Mouse (Mus musculus): ENCODE measurements around the gene Gm36028. TPM values are rescaled to one million over a fixed set of nuclear protein-coding genes. Genes with fewer than 3 reads are reported as not detected.

Gm36028 gene
- polyA plus RNA-seq, 1 experiment from 2014 or later: 0.40 TPM

GRCm38 (mm10) chr16:37854593-37854992 is 6.4 kb downstream of the Gm36028 start:
- H3K9ac ChIP-seq (ENCODE audit: low read length): no peak overlapping the region
- no peak for DNase-seq (ENCODE audit: low spot score)
- WGBS: 83% methylated on average over 5 of the region's 5 CpGs

GRCm38 (mm10) chr16:37854054-37854453 is 6.9 kb downstream of the Gm36028 start:
- H3K9me3 ChIP-seq (ENCODE audit: control insufficient read depth, low read length): no peaks in the 10 kb centered on the region
- no peaks in the 10 kb centered on the region for H3K27me3 ChIP-seq (ENCODE audit: control insufficient read depth, insufficient read depth, low read length)
- no peak overlapping the region for H3K4me3 ChIP-seq (ENCODE audit: low read depth, low read length)
- H3K9ac ChIP-seq (ENCODE audit: low read length): no peak overlapping the region
- H3K4me1 ChIP-seq (replicated peaks; ENCODE audit: control insufficient read depth, insufficient read depth, low read length): no peaks in the 10 kb centered on the region
- no peaks in the 10 kb centered on the region for H3K36me3 ChIP-seq (ENCODE audit: control insufficient read depth, insufficient read depth, low read length)
- ATAC-seq (replicated peaks; ENCODE audit: low FRiP score) (no peak), DNase-seq (ENCODE audit: low spot score) (no peak)
- 79% methylated on average over 14 of the region's 14 CpGs for WGBS
- H3K4me2 ChIP-seq (ENCODE audit: low read depth, low read length, severe bottlenecking): no peak overlapping the region
- H3K27ac ChIP-seq (ENCODE audit: low read depth, low read length): no peak overlapping the region

More at GRCm38 (mm10) chr16:37854593-37854992, 6.4 kb downstream of the Gm36028 start:
- no peaks in the 10 kb centered on the region for H3K9me3 ChIP-seq (ENCODE audit: control insufficient read depth, low read length)
- H3K4me1 ChIP-seq (replicated peaks; ENCODE audit: control insufficient read depth, insufficient read depth, low read length): no peaks in the 10 kb centered on the region
- ATAC-seq (replicated peaks; ENCODE audit: low FRiP score): no peak
- no peak overlapping the region for H3K4me2 ChIP-seq (ENCODE audit: low read depth, low read length, severe bottlenecking)
- no peak overlapping the region for H3K27ac ChIP-seq (ENCODE audit: low read depth, low read length)
- H3K4me3 ChIP-seq (ENCODE audit: low read depth, low read length): no peak overlapping the region
- H3K27me3 ChIP-seq (ENCODE audit: control insufficient read depth, insufficient read depth, low read length): no peaks in the 10 kb centered on the region
- H3K36me3 ChIP-seq (ENCODE audit: control insufficient read depth, insufficient read depth, low read length): no peaks in the 10 kb centered on the region

- Histone ChIP-seq H3K9me3 (ENCODE audit: control insufficient read depth, low read length) (no peaks in the 10 kb centered on the region), H3K27me3 (ENCODE audit: control insufficient read depth, insufficient read depth, low read length) (no peaks in the 10 kb centered on the region), H3K4me3 (ENCODE audit: low read depth, low read length) (no peak overlapping the region), H3K36me3 (ENCODE audit: control insufficient read depth, insufficient read depth, low read length) (no peaks in the 10 kb centered on the region), H3K27ac (ENCODE audit: low read depth, low read length) (no peak overlapping the region), H3K4me2 (ENCODE audit: low read depth, low read length, severe bottlenecking) (no peak overlapping the region), H3K4me1 (replicated peaks; ENCODE audit: control insufficient read depth, insufficient read depth, low read length) (no peaks in the 10 kb centered on the region), H3K9ac (ENCODE audit: low read length) (no peak overlapping the region)
- 78% methylated on average over 9 of the region's 9 CpGs for WGBS
- DNase-seq (ENCODE audit: low spot score) (no peak), ATAC-seq (replicated peaks; ENCODE audit: low FRiP score) (no peak)
Observed at GRCm38 (mm10) chr16:37853279-37853678, 7.7 kb downstream of the Gm36028 start.

- DNase-seq (ENCODE audit: low spot score) (no peak), ATAC-seq (replicated peaks; ENCODE audit: low FRiP score) (no peak)
- WGBS: 57% methylated on average over 5 of the region's 5 CpGs
- H3K4me1 ChIP-seq (replicated peaks; ENCODE audit: control insufficient read depth, insufficient read depth, low read length): no peaks in the 10 kb centered on the region
- no peaks in the 10 kb centered on the region for H3K27me3 ChIP-seq (ENCODE audit: control insufficient read depth, insufficient read depth, low read length)
- no peak overlapping the region for H3K9ac ChIP-seq (ENCODE audit: low read length)
- no peak overlapping the region for H3K4me2 ChIP-seq (ENCODE audit: low read depth, low read length, severe bottlenecking)
- no peaks in the 10 kb centered on the region for H3K9me3 ChIP-seq (ENCODE audit: control insufficient read depth, low read length)
- no peak overlapping the region for H3K27ac ChIP-seq (ENCODE audit: low read depth, low read length)
- H3K36me3 ChIP-seq (ENCODE audit: control insufficient read depth, insufficient read depth, low read length): no peaks in the 10 kb centered on the region
- no peak overlapping the region for H3K4me3 ChIP-seq (ENCODE audit: low read depth, low read length)
Observed at GRCm38 (mm10) chr16:37851366-37851765, 9.6 kb downstream of the Gm36028 start.

GRCm38 (mm10) chr16:37847081-37847480 is 13.9 kb downstream of the Gm36028 start:
- DNase-seq (ENCODE audit: low spot score) (no peak), ATAC-seq (replicated peaks; ENCODE audit: low FRiP score) (no peak)
- 91% methylated on average over 3 of the region's 3 CpGs for WGBS
- Histone ChIP-seq H3K4me2 (ENCODE audit: low read depth, low read length, severe bottlenecking) (no peak overlapping the region), H3K9me3 (ENCODE audit: control insufficient read depth, low read length) (no peaks in the 10 kb centered on the region), H3K27ac (ENCODE audit: low read depth, low read length) (no peak overlapping the region), H3K4me3 (ENCODE audit: low read depth, low read length) (no peak overlapping the region), H3K36me3 (ENCODE audit: control insufficient read depth, insufficient read depth, low read length) (no peaks in the 10 kb centered on the region), H3K4me1 (replicated peaks; ENCODE audit: control insufficient read depth, insufficient read depth, low read length) (no peaks in the 10 kb centered on the region), H3K27me3 (ENCODE audit: control insufficient read depth, insufficient read depth, low read length) (no peaks in the 10 kb centered on the region), H3K9ac (ENCODE audit: low read length) (no peak overlapping the region)

GRCm38 (mm10) chr16:37845202-37845925 is 15.6 kb downstream of the Gm36028 start:
- Histone ChIP-seq H3K9me3 (ENCODE audit: control insufficient read depth, low read length) (no peaks in the 10 kb centered on the region), H3K36me3 (ENCODE audit: control insufficient read depth, insufficient read depth, low read length) (no peaks in the 10 kb centered on the region), H3K27me3 (ENCODE audit: control insufficient read depth, insufficient read depth, low read length) (no peaks in the 10 kb centered on the region), H3K4me1 (replicated peaks; ENCODE audit: control insufficient read depth, insufficient read depth, low read length) (no peaks in the 10 kb centered on the region), H3K27ac (ENCODE audit: low read depth, low read length) (no peak overlapping the region), H3K4me3 (ENCODE audit: low read depth, low read length) (no peak overlapping the region), H3K9ac (ENCODE audit: low read length) (no peak overlapping the region), H3K4me2 (ENCODE audit: low read depth, low read length, severe bottlenecking) (no peak overlapping the region)
- WGBS: 96% methylated on average over 7 of the region's 7 CpGs
- DNase-seq (ENCODE audit: low spot score) (no peak), ATAC-seq (replicated peaks; ENCODE audit: low FRiP score) (no peak)

GRCm38 (mm10) chr16:37843740-37844139 is 17.2 kb downstream of the Gm36028 start:
- no peak for ATAC-seq (replicated peaks; ENCODE audit: low FRiP score)
- no peak overlapping the region for H3K4me2 ChIP-seq (ENCODE audit: low read depth, low read length, severe bottlenecking)
- no peaks in the 10 kb centered on the region for H3K36me3 ChIP-seq (ENCODE audit: control insufficient read depth, insufficient read depth, low read length)
- H3K27me3 ChIP-seq (ENCODE audit: control insufficient read depth, insufficient read depth, low read length): no peaks in the 10 kb centered on the region
- DNase-seq (ENCODE audit: low spot score): no peak
- no peaks in the 10 kb centered on the region for H3K4me1 ChIP-seq (replicated peaks; ENCODE audit: control insufficient read depth, insufficient read depth, low read length)
- no peak overlapping the region for H3K9ac ChIP-seq (ENCODE audit: low read length)
- WGBS: 92% methylated on average over 12 of the region's 12 CpGs
- no peak overlapping the region for H3K27ac ChIP-seq (ENCODE audit: low read depth, low read length)
- H3K9me3 ChIP-seq (ENCODE audit: control insufficient read depth, low read length): no peaks in the 10 kb centered on the region
- H3K4me3 ChIP-seq (ENCODE audit: low read depth, low read length): no peak overlapping the region

- Histone ChIP-seq H3K4me2 (ENCODE audit: low read depth, low read length, severe bottlenecking) (no peak overlapping the region), H3K4me1 (replicated peaks; ENCODE audit: control insufficient read depth, insufficient read depth, low read length) (no peaks in the 10 kb centered on the region), H3K9ac (ENCODE audit: low read length) (no peak overlapping the region), H3K9me3 (ENCODE audit: control insufficient read depth, low read length) (no peaks in the 10 kb centered on the region), H3K27ac (ENCODE audit: low read depth, low read length) (no peak overlapping the region), H3K36me3 (ENCODE audit: control insufficient read depth, insufficient read depth, low read length) (no peaks in the 10 kb centered on the region), H3K4me3 (ENCODE audit: low read depth, low read length) (no peak overlapping the region), H3K27me3 (ENCODE audit: control insufficient read depth, insufficient read depth, low read length) (no peaks in the 10 kb centered on the region)
- 88% methylated on average over 2 of the region's 2 CpGs for WGBS
- ATAC-seq (replicated peaks; ENCODE audit: low FRiP score) (no peak), DNase-seq (ENCODE audit: low spot score) (no peak)
Observed at GRCm38 (mm10) chr16:37842439-37842838, 18.5 kb downstream of the Gm36028 start.

- Histone ChIP-seq H3K4me1 (replicated peaks; ENCODE audit: control insufficient read depth, insufficient read depth, low read length) (no peaks in the 10 kb centered on the region), H3K4me2 (ENCODE audit: low read depth, low read length, severe bottlenecking) (no peak overlapping the region), H3K27me3 (ENCODE audit: control insufficient read depth, insufficient read depth, low read length) (no peaks in the 10 kb centered on the region), H3K27ac (ENCODE audit: low read depth, low read length) (no peak overlapping the region), H3K4me3 (ENCODE audit: low read depth, low read length) (no peak overlapping the region), H3K9ac (ENCODE audit: low read length) (no peak overlapping the region), H3K9me3 (ENCODE audit: control insufficient read depth, low read length) (no peaks in the 10 kb centered on the region), H3K36me3 (ENCODE audit: control insufficient read depth, insufficient read depth, low read length) (no peaks in the 10 kb centered on the region)
- ATAC-seq (replicated peaks; ENCODE audit: low FRiP score) (no peak), DNase-seq (ENCODE audit: low spot score) (no peak)
- WGBS: 83% methylated on average over 3 of the region's 3 CpGs
Observed at GRCm38 (mm10) chr16:37837571-37837970, 23.4 kb downstream of the Gm36028 start.
